Mouse (Mus musculus): ENCODE measurements at regions not wholly inside any gene's neighbourhood (a gene's known extent, or its start where the extent isn't known, plus 50 kb on each side); places are given as distances from the start of the nearest gene placed in this dataset.

DNA sequence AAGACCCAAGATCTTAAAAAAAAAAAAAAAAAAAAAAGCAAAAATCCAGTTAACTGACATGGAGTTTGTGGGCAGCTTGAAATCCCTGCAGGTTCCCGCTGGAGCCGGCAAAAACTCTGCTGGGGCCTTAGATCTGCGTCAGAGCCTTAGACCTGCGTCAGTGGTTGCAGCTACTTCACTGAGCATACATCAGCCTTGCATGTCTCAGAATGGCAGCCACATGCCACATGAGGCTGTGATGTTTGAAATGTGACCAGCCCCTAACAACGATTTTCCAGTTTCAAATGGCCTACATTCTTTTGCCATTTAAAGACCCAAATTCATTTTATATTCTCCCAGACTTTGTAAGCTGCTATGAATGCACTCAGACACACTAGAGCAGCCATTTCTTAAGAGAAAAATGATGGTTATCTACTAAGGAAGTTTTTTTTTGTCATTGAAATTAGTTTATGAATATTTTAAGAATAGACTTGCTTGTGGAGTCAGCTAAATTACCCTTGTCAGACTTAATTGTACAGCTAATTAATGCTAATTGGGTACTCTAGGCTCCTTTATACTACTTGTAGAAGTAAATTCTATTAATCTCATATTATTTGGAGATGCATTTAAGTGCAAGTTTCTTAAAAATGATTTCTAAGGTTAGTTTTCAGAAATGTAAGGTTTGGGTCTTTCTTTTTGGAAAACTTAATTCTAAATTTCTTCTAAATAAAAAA is 70.8 kb downstream of the Toporsl start:
- Histone ChIP-seq H3K36me3 (replicated peaks; ENCODE audit: insufficient read depth, low read length) (no peaks in the 10 kb centered on the region), H3K4me3 (ENCODE audit: low read depth, low read length) (no peak overlapping the region)
- WGBS (ENCODE audit: insufficient replicate concordance): 71% methylated on average over 5 of the region's 5 CpGs

DNA sequence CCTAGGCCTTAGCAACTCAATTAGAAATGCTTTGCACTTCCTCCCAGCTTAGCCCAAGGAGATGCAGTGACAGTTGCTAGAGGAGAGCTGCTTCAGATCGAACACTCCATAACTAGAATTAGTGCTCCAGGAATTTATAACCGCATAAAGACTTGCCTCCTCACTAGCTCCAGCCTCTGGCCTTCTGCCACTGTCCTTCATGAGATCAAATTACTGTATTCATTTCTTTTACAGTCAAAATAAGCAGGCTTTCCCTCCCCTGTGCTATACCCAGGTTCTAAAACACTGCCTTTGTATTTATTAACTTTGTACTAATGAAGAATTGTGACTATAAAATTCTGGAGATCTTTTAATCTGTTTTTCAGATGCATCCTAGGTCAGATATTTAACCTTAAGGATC is 104.8 kb upstream of the Olfr275 start:
- ATAC-seq (no peak), DNase-seq (no peak)
- H3K27ac ChIP-seq (ENCODE audit: low read depth): no peak overlapping the region
- no peak overlapping the region for H3K9ac ChIP-seq (replicated peaks)
- H3K4me3 ChIP-seq (ENCODE audit: low read depth, low read length): no peak overlapping the region
- H3K36me3 ChIP-seq (replicated peaks; ENCODE audit: insufficient read depth, low read length): no peaks in the 10 kb centered on the region
- H3K4me1 ChIP-seq (ENCODE audit: insufficient read depth): no peaks in the 10 kb centered on the region
- H3K4me2 ChIP-seq (ENCODE audit: low read depth, low read length): no peak overlapping the region
- no peaks in the 10 kb centered on the region for H3K27me3 ChIP-seq (ENCODE audit: insufficient read depth, low read length)
- H3K9me3 ChIP-seq (ENCODE audit: low read length): no peaks in the 10 kb centered on the region
- TF ChIP-seq CTCF (IDR thresholded peaks at IDR 0.05; ENCODE audit: low read depth) (no peak), EP300 (IDR thresholded peaks at IDR 0.05; ENCODE audit: low read depth) (no peak)
- WGBS (ENCODE audit: insufficient replicate concordance): 60% methylated on average over 2 of the region's 2 CpGs

More for the DNA sequence above, 70.8 kb downstream of the Toporsl start:
- Histone ChIP-seq H3K27ac (ENCODE audit: low read depth) (no peak overlapping the region), H3K4me1 (ENCODE audit: insufficient read depth) (no peaks in the 10 kb centered on the region), H3K9ac (replicated peaks) (no peak overlapping the region), H3K27me3 (ENCODE audit: insufficient read depth, low read length) (no peaks in the 10 kb centered on the region), H3K9me3 (ENCODE audit: low read length) (no peaks in the 10 kb centered on the region), H3K4me2 (ENCODE audit: low read depth, low read length) (no peak overlapping the region)
- no peak for TF ChIP-seq EP300 (IDR thresholded peaks at IDR 0.05; ENCODE audit: low read depth)
- TF ChIP-seq CTCF (IDR thresholded peaks at IDR 0.05; ENCODE audit: low read depth): no peak
- ATAC-seq (no peak), DNase-seq (no peak)

DNA sequence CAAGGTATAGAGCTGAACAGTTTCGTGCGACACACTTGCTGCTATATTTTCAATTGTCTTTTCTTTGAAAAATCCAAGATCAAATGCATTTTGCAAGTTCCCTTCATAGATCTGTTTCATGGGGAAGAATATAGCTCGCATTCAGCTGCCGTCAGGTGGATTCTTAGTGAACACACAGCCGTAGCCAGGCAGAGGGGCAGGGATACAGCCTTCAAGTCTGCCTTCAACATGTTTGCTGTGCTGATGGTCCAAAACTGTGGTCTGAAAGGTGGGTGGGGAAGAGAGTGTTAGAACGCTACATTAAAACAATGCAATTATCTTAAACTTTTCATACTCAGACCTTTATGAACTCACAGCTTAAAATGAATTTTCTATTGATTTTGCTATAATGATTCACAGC is 88.2 kb upstream of the Olfr275 start:
- WGBS (ENCODE audit: insufficient replicate concordance): 66% methylated on average over 6 of the region's 6 CpGs
- DNase-seq: no peak
- no peak overlapping the region for H3K27ac ChIP-seq (ENCODE audit: low read depth)
- no peaks in the 10 kb centered on the region for H3K9me3 ChIP-seq (ENCODE audit: low read length)
- H3K36me3 ChIP-seq (replicated peaks; ENCODE audit: insufficient read depth, low read length): no peaks in the 10 kb centered on the region
- TF ChIP-seq CTCF (IDR thresholded peaks at IDR 0.05; ENCODE audit: low read depth) (no peak), EP300 (IDR thresholded peaks at IDR 0.05; ENCODE audit: low read depth) (no peak)
- ATAC-seq: no peak
- no peak overlapping the region for H3K4me2 ChIP-seq (ENCODE audit: low read depth, low read length)
- no peaks in the 10 kb centered on the region for H3K27me3 ChIP-seq (ENCODE audit: insufficient read depth, low read length)
- H3K4me3 ChIP-seq (ENCODE audit: low read depth, low read length): no peak overlapping the region
- no peak overlapping the region for H3K9ac ChIP-seq (replicated peaks)
- H3K4me1 ChIP-seq (ENCODE audit: insufficient read depth): no peaks in the 10 kb centered on the region

DNA sequence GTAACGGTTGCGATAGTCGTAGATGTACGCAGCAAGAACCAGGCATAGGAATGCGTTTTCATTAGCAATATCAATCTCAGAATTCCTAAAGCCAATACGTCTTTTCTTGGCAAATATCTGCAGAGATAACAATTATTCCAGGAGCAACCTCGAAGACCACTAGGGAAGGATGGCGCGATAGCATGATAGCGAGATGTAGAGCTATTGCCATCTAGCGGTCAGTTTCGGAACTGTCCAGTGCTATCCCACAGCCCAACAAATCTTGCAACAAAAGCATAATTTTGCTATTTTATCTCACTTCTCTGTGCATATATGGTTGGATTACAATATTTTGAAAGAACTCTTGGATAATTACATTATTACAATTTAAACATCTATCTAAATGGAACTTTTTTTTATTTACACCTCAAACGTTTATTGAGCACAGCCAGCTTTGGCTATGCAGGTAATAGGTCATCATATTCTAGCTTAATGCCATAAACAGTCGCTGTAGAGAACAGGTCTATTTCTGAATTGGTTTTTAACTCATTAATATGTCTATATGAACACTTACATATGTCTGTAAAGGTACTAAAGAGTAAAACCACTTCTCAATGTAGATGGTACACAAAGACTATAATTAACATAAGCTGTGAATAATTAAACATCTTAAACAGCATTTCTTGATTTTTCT is 87.6 kb upstream of the Olfr275 start:
- WGBS (ENCODE audit: insufficient replicate concordance): 28% methylated on average over 14 of the region's 14 CpGs
- Histone ChIP-seq H3K27ac (ENCODE audit: low read depth) (no peak overlapping the region), H3K4me2 (ENCODE audit: low read depth, low read length) (no peak overlapping the region), H3K4me1 (ENCODE audit: insufficient read depth) (no peaks in the 10 kb centered on the region), H3K36me3 (replicated peaks; ENCODE audit: insufficient read depth, low read length) (no peaks in the 10 kb centered on the region), H3K27me3 (ENCODE audit: insufficient read depth, low read length) (no peaks in the 10 kb centered on the region), H3K9me3 (ENCODE audit: low read length) (no peaks in the 10 kb centered on the region), H3K9ac (replicated peaks) (no peak overlapping the region), H3K4me3 (ENCODE audit: low read depth, low read length) (no peak overlapping the region)
- DNase-seq (peak; percentile 57), ATAC-seq (no peak)
- TF ChIP-seq CTCF (IDR thresholded peaks at IDR 0.05; ENCODE audit: low read depth) (peak; percentile 89), EP300 (IDR thresholded peaks at IDR 0.05; ENCODE audit: low read depth) (no peak)

DNA sequence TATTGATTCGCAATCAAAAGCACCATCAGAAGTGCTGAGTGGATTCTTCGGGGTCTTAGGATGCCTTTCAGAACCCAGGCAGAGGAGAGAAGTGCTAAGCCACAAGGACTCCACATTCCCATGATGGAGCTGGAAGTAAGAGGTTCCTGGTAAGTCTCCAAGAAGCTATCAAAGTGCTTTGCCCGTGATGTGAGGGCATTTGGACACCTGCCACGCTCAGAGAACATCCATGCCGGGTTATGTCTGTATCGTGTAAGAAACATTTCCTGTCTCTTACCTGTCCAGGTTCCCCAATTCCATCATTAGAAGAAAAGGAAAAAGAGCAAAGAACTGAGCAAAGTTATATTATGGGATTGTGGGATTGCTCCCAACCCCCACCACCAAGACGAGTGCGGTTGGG is 81.3 kb upstream of the Olfr275 start:
- no peak for DNase-seq
- no peak overlapping the region for H3K9ac ChIP-seq (replicated peaks)
- no peak for ATAC-seq
- no peak overlapping the region for H3K27ac ChIP-seq (ENCODE audit: low read depth)
- no peaks in the 10 kb centered on the region for H3K27me3 ChIP-seq (ENCODE audit: insufficient read depth, low read length)
- WGBS (ENCODE audit: insufficient replicate concordance): 65% methylated on average over 8 of the region's 8 CpGs
- H3K4me1 ChIP-seq (ENCODE audit: insufficient read depth): no peaks in the 10 kb centered on the region
- TF ChIP-seq CTCF (IDR thresholded peaks at IDR 0.05; ENCODE audit: low read depth) (no peak), EP300 (IDR thresholded peaks at IDR 0.05; ENCODE audit: low read depth) (no peak)
- H3K36me3 ChIP-seq (replicated peaks; ENCODE audit: insufficient read depth, low read length): no peaks in the 10 kb centered on the region
- H3K4me2 ChIP-seq (ENCODE audit: low read depth, low read length): no peak overlapping the region
- no peaks in the 10 kb centered on the region for H3K9me3 ChIP-seq (ENCODE audit: low read length)
- no peak overlapping the region for H3K4me3 ChIP-seq (ENCODE audit: low read depth, low read length)

DNA sequence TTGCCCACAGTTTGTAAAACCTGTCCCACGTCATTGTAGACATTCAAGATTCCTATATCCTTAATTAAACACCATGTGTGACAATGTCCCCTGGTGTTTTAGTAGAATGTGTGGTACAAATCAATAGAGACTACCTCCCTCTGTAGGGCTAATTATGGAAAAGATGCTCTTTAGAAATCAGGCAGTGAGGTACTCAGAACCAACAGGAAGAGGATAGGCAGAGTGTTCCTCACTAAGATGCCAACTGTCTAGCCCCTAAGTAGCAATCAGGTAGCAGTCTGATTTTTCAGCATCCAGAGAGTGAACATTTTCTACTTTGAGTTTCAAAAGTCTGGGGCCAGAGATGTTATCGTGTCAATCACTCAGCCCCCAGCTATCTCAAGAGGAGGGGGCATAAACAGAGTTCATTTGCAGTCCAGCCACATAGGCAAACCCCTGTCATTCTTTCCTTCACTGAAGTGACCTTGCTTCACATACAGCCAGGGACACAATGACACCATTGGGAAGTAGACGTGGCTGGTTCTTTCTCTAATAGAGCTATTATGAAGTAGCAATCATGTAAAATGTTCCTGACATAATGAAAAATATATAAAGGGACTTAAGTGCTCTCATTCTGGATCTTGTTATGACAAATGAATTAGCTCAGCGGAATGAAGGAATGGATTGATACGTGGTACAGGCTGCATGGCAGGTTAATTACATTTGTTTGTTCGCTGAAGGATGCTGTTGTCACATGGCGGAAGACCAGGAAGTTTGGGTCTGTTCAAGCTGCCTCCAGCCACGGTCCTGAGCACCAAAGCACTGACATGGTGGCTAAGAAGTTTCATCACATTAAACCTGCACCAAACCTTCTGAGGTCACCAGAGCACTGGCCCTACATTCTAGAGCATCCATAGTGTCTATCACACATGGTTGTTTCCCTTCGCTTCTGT is 74.6 kb upstream of the Olfr275 start:
- Histone ChIP-seq H3K4me1 (ENCODE audit: insufficient read depth) (no peaks in the 10 kb centered on the region), H3K4me3 (ENCODE audit: low read depth, low read length) (no peak overlapping the region), H3K9me3 (ENCODE audit: low read length) (no peaks in the 10 kb centered on the region), H3K4me2 (ENCODE audit: low read depth, low read length) (no peak overlapping the region), H3K36me3 (replicated peaks; ENCODE audit: insufficient read depth, low read length) (no peaks in the 10 kb centered on the region), H3K9ac (replicated peaks) (no peak overlapping the region), H3K27me3 (ENCODE audit: insufficient read depth, low read length) (no peaks in the 10 kb centered on the region), H3K27ac (ENCODE audit: low read depth) (no peak overlapping the region)
- no peak for DNase-seq
- TF ChIP-seq EP300 (IDR thresholded peaks at IDR 0.05; ENCODE audit: low read depth): no peak
- TF ChIP-seq CTCF (IDR thresholded peaks at IDR 0.05; ENCODE audit: low read depth): no peak
- WGBS (ENCODE audit: insufficient replicate concordance): 71% methylated on average over 9 of the region's 9 CpGs
- no peak for ATAC-seq
